Mouse (Mus musculus): ENCODE data around the gene Sp140. TPM values are rescaled to one million over a fixed set of nuclear protein-coding genes. Genes with fewer than 3 reads are reported as not detected.
A peak's percentile ranks its signal among the peaks of the same experiment; 100 is the strongest.
"Not testable (repeated sequence)": the region's sequence is repeated elsewhere in the genome, so short reads cannot be mapped to it uniquely, and the experiment has no call there.

Gene Sp140
- polyA plus RNA-seq (2015; fragmentation: Nextera tagmentation; extraction: Ambion mirVana) = 1.5 and 2.4 TPM in 2 replicates

DNA sequence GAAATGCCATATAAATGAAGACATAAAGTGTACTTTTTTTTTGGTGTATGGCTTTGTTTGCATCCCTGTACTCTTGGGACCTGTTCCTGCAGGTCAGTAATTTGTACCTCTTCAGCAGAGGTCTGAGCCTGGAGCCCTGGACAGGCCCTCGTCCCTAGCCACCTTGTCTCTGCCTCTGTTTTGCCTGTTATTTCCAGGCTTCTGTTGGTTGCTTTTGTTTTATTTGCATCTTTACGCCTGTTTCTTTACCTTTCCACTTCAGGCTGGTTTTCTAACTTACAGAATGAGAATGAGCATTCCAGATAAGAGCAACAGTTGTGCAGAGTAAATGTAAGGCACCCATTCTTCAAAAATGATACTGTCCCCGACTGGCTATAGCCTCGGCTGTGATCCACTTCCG, at the start of gene Sp140:
Gene Sp140, plus strand, starts transcription at position 301 of the 400 bp plus-strand sequence.
- no CpG with 5 or more reads among the region's 5 CpGs for WGBS
- H3K36me3 ChIP-seq (ENCODE audit: control insufficient read depth, insufficient read depth, low read length); H3K27me3 ChIP-seq (ENCODE audit: control insufficient read depth, insufficient read depth, low read length); H3K4me3 ChIP-seq (replicated peaks; ENCODE audit: low read length); H3K27ac ChIP-seq (ENCODE audit: low read length); H3K9me3 ChIP-seq (replicated peaks; ENCODE audit: control insufficient read depth, low read length); ATAC-seq (ENCODE audit: insufficient read depth, low FRiP score); H3K9ac ChIP-seq (ENCODE audit: low read length); H3K4me1 ChIP-seq (ENCODE audit: control insufficient read depth, insufficient read depth, low read length); H3K4me2 ChIP-seq (ENCODE audit: low read depth, low read length): not testable (repeated sequence)

DNA sequence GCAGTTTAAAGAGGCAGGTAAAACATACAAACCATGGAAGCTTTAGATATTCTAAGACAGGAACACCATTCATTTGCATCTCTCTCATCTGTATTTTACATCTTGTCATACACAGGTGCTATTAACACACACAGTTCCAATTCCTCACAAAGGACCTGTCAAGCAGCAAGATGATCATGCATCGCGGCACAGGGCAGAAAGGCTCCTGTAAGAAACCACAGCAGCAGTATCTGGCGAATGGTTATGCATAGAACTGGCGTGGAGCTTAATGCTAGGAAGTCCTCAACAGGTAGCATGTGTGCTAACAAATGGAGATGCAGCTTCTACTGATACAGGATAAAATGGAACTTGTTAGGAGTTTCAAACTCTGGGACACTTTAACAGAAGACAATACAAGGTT, 44.9 kb upstream of the Sp140 start:
- WGBS = 78% methylated on average over 4 of the region's 4 CpGs
- H3K27ac ChIP-seq (ENCODE audit: low read length); H3K36me3 ChIP-seq (ENCODE audit: control insufficient read depth, insufficient read depth, low read length); H3K4me2 ChIP-seq (ENCODE audit: low read depth, low read length); H3K4me3 ChIP-seq (replicated peaks; ENCODE audit: low read length); H3K9ac ChIP-seq (ENCODE audit: low read length); H3K9me3 ChIP-seq (replicated peaks; ENCODE audit: control insufficient read depth, low read length); H3K4me1 ChIP-seq (ENCODE audit: control insufficient read depth, insufficient read depth, low read length); ATAC-seq (ENCODE audit: insufficient read depth, low FRiP score); H3K27me3 ChIP-seq (ENCODE audit: control insufficient read depth, insufficient read depth, low read length): not testable (repeated sequence)

GRCm38 (mm10) chr1:85573554-85573953, 26.6 kb upstream of the Sp140 start:
- H3K9me3 ChIP-seq (replicated peaks; ENCODE audit: control insufficient read depth, low read length); H3K9ac ChIP-seq (ENCODE audit: low read length); H3K4me3 ChIP-seq (replicated peaks; ENCODE audit: low read length); H3K36me3 ChIP-seq (ENCODE audit: control insufficient read depth, insufficient read depth, low read length); H3K4me2 ChIP-seq (ENCODE audit: low read depth, low read length); H3K27ac ChIP-seq (ENCODE audit: low read length); H3K4me1 ChIP-seq (ENCODE audit: control insufficient read depth, insufficient read depth, low read length); H3K27me3 ChIP-seq (ENCODE audit: control insufficient read depth, insufficient read depth, low read length); ATAC-seq (ENCODE audit: insufficient read depth, low FRiP score): not testable (repeated sequence)
- WGBS = 71% methylated on average over 4 of the region's 4 CpGs

DNA sequence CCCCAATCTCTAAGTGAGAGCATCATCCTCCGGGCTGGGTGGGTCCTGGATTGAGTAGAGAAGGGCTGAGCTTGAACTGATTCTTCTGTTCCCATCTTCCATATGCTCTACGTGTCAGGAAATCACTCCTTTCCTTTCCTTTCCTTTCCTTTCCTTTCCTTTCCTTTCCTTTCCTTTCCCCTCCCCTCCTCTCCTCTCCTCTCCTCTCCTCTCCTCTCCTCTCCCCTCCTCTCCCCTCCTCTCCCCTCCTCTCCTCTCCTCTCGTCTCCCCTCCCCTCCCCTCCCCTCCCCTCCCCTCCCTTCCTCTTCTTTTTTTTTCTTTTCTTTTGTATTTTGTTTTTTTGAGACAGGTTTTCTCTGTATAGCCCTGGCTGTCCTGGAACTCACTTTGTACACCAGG, 24.8 kb upstream of the Sp140 start, which contains the start of gene G530012D18Rik:
Gene G530012D18Rik, plus strand, starts transcription at position 301 of the 400 bp plus-strand sequence.
- H3K36me3 ChIP-seq (ENCODE audit: control insufficient read depth, insufficient read depth, low read length) = not testable (repeated sequence)

GRCm38 (mm10) chr1:85578372-85579010, 21.7 kb upstream of the Sp140 start:
- not testable (repeated sequence) for H3K9ac ChIP-seq (ENCODE audit: low read length); H3K4me3 ChIP-seq (replicated peaks; ENCODE audit: low read length); ATAC-seq (ENCODE audit: insufficient read depth, low FRiP score); H3K9me3 ChIP-seq (replicated peaks; ENCODE audit: control insufficient read depth, low read length); H3K27ac ChIP-seq (ENCODE audit: low read length); H3K36me3 ChIP-seq (ENCODE audit: control insufficient read depth, insufficient read depth, low read length); H3K4me1 ChIP-seq (ENCODE audit: control insufficient read depth, insufficient read depth, low read length); H3K4me2 ChIP-seq (ENCODE audit: low read depth, low read length); H3K27me3 ChIP-seq (ENCODE audit: control insufficient read depth, insufficient read depth, low read length)
- WGBS = 64% methylated on average over 3 of the region's 3 CpGs

More for the DNA sequence above, 24.8 kb upstream of the Sp140 start, which contains the start of gene G530012D18Rik:
- not testable (repeated sequence) for H3K9me3 ChIP-seq (replicated peaks; ENCODE audit: control insufficient read depth, low read length); ATAC-seq (ENCODE audit: insufficient read depth, low FRiP score); H3K27me3 ChIP-seq (ENCODE audit: control insufficient read depth, insufficient read depth, low read length); H3K4me3 ChIP-seq (replicated peaks; ENCODE audit: low read length); H3K9ac ChIP-seq (ENCODE audit: low read length); H3K4me2 ChIP-seq (ENCODE audit: low read depth, low read length); H3K27ac ChIP-seq (ENCODE audit: low read length); H3K4me1 ChIP-seq (ENCODE audit: control insufficient read depth, insufficient read depth, low read length)
- WGBS = 56% methylated on average over 1 of the region's 3 CpGs

DNA sequence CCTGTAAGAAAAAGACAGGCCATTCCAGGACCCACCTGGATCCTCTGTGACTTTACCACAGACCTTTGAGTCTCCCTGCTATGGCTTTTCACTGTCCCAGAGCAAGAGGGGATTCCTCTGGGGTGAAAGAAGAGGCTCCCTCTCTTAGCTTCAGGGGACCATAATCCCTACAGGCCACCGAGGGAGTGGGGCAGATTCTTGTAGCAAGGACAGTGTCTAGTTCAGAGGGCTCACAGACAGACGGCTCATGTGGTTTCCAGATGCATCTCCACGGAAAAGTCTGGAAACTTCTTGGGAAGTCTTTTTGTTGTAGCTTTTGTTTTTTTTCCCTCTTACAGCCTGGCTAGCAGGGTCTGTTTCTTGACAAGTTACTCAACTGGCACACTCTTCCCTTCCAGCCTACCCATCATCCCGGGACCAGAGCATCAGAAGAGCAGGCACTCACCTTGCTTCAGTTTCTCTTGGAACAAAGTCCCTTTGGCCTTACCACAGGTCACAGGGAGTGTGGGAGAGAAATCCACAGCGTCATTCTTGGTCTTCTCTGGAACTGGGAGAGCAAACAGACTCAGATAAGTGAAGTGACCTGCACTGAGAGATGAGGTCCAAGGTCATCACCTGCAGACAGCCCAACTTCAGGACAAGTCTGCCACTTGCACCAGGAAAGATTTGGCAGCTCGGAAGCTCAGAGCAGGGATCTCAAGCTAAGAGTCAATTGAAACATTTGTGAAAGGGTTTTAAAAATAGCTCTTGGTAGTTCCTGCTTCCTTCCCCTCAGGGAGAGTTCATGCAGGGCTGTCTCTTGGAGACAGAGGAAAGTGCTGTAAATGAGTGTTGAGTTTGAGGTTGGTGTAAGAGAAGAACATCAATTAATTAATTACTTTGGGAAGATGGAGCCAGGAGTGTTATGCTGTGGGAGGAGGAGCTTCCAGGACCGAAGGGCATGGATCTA, 20.7 kb upstream of the Sp140 start:
- H3K36me3 ChIP-seq (ENCODE audit: control insufficient read depth, insufficient read depth, low read length); H3K27ac ChIP-seq (ENCODE audit: low read length); H3K4me1 ChIP-seq (ENCODE audit: control insufficient read depth, insufficient read depth, low read length); H3K27me3 ChIP-seq (ENCODE audit: control insufficient read depth, insufficient read depth, low read length); ATAC-seq (ENCODE audit: insufficient read depth, low FRiP score); H3K9me3 ChIP-seq (replicated peaks; ENCODE audit: control insufficient read depth, low read length); H3K4me2 ChIP-seq (ENCODE audit: low read depth, low read length); H3K9ac ChIP-seq (ENCODE audit: low read length); H3K4me3 ChIP-seq (replicated peaks; ENCODE audit: low read length): not testable (repeated sequence)
- 58% methylated on average over 6 of the region's 7 CpGs for WGBS

DNA sequence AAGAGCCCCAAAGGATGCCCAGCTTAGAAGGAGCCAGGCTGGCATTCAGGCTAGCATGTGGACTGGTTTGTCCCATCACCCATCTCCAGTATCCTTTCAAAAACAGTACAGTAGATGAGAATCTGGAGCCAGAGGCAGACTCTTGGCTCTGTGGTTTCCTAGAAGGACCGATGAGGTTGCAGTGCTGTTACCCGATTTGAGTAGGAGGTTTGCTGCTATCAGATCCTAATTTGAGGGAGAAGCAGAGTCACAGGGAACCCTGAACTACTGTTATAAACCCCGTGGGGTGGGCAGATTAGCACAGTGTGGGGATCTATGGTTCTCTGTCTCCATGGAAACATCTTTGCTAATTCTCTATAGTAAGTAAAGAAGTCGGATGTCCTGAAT, 20.0 kb upstream of the Sp140 start:
- ATAC-seq (ENCODE audit: insufficient read depth, low FRiP score) = peak; percentile 66; the same call in 1 of the 2 replicates
- H3K27me3 ChIP-seq (ENCODE audit: control insufficient read depth, insufficient read depth, low read length); H3K4me1 ChIP-seq (ENCODE audit: control insufficient read depth, insufficient read depth, low read length); H3K9ac ChIP-seq (ENCODE audit: low read length); H3K36me3 ChIP-seq (ENCODE audit: control insufficient read depth, insufficient read depth, low read length); H3K4me3 ChIP-seq (replicated peaks; ENCODE audit: low read length); H3K9me3 ChIP-seq (replicated peaks; ENCODE audit: control insufficient read depth, low read length); H3K4me2 ChIP-seq (ENCODE audit: low read depth, low read length); H3K27ac ChIP-seq (ENCODE audit: low read length): not testable (repeated sequence)
- 77% methylated on average over 2 of the region's 4 CpGs for WGBS

DNA sequence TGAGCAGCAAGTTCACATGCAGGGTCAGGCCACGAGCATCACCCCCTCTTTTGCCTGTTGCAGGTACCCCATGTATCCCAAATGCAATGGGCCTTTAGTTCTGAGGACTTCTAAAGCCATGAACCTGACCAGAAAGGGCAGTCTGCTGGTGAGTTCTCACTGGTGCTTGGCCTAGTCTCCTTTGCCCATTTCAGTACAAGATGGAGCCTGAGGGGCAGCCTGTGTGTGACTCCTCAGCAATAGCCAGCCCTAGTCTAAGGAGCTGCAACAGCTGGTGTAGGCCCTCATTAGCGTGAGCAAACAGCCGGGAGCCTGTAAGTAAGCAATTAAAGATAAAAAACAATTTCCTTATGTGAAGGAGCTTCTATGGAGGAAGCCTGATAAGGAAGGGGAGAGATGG, 19.6 kb upstream of the Sp140 start:
- H3K4me1 ChIP-seq (ENCODE audit: control insufficient read depth, insufficient read depth, low read length); H3K27ac ChIP-seq (ENCODE audit: low read length); H3K9me3 ChIP-seq (replicated peaks; ENCODE audit: control insufficient read depth, low read length); ATAC-seq (ENCODE audit: insufficient read depth, low FRiP score); H3K9ac ChIP-seq (ENCODE audit: low read length); H3K27me3 ChIP-seq (ENCODE audit: control insufficient read depth, insufficient read depth, low read length); H3K36me3 ChIP-seq (ENCODE audit: control insufficient read depth, insufficient read depth, low read length); H3K4me2 ChIP-seq (ENCODE audit: low read depth, low read length); H3K4me3 ChIP-seq (replicated peaks; ENCODE audit: low read length): not testable (repeated sequence)
- WGBS = 67% methylated on average over 3 of the region's 3 CpGs

- not testable (repeated sequence) for H3K4me2 ChIP-seq (ENCODE audit: low read depth, low read length); H3K27me3 ChIP-seq (ENCODE audit: control insufficient read depth, insufficient read depth, low read length); H3K36me3 ChIP-seq (ENCODE audit: control insufficient read depth, insufficient read depth, low read length); H3K27ac ChIP-seq (ENCODE audit: low read length); ATAC-seq (ENCODE audit: insufficient read depth, low FRiP score); H3K9ac ChIP-seq (ENCODE audit: low read length); H3K4me3 ChIP-seq (replicated peaks; ENCODE audit: low read length); H3K9me3 ChIP-seq (replicated peaks; ENCODE audit: control insufficient read depth, low read length); H3K4me1 ChIP-seq (ENCODE audit: control insufficient read depth, insufficient read depth, low read length)
- 28% methylated on average over 5 of the region's 5 CpGs for whole genome bisulfite sequencing
Measured at GRCm38 (mm10) chr1:85581518-85581917, 18.7 kb upstream of the Sp140 start.

Measured in stomach, embryonic 16.5 days (tissue).